Mouse (Mus musculus): ENCODE measurements at regions not wholly inside any gene's neighbourhood (a gene's known extent, or its start where the extent isn't known, plus 50 kb on each side); places are given as distances from the start of the nearest gene placed in this dataset.
A peak's percentile ranks its signal among the peaks of the same experiment; 100 is the strongest.

DNA sequence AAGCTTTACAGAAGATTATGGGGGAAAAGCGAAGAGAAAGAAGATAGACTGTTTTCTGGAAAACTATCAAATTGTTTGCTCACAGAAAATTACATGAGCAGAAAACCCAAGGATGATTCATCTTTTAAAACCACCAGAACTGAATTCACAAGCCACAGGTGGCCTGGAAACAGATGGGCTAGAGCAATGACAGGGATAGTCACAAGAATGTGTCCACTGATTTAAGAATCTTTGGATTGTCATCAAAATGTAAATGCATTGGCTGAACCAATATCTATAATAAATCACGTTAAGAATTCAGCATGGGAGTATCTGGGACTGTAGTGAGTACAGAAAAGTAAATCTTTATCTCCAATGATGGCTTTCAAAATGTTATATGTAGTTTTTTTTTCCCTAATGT lies 602.2 kb downstream of the Ets1 start:
- DNase-seq (ENCODE audit: low read depth, low spot score) = no peak
- Histone ChIP-seq H3K36me3 (ENCODE audit: control insufficient read depth, insufficient read depth, low read length, poor library complexity, severe bottlenecking) (no peaks in the 10 kb centered on the region), H3K27me3 (ENCODE audit: control insufficient read depth, insufficient read depth, low read length, poor library complexity, severe bottlenecking) (no peaks in the 10 kb centered on the region)

DNA sequence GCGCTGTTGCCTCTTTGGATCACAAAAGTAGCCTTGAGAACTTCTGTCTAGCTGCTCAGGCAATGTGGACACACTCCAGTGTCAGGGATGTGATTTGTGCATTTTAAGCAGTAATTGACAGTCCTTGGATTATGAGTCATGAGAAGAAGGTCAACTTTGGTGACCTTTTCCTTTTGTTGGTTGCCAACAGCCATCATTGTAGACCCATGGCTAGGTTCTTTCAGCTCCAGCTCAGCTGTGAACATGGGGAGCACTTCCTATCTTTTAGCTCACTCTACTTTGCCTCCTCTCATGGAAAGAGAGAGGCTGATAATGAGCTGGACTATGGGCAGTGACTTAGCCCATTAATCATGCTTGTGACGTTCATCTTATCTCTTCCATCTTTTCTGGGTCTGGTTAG lies 602.8 kb downstream of the Ets1 start:
- H3K36me3 ChIP-seq (ENCODE audit: control insufficient read depth, insufficient read depth, low read length, poor library complexity, severe bottlenecking) = no peaks in the 10 kb centered on the region
- DNase-seq (ENCODE audit: low read depth, low spot score) = no peak

DNA sequence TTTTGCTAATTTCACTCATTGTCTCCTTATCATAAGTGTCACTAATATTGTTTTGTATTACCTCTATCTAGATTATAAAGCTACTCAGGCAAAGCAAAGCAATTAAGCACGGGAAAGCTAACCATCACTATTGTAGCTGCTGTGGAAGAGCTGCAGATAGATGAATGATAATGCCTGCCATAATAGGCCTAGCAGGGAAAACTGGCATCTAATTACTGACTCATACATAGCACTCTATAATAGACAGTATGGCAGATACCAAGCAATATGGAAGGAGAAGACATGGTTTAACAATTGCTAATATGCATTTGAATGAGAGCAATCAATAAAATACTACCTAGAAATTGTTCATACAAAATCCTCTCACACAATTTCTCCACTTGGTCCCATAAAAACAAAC lies 604.5 kb downstream of the Ets1 start:
- Histone ChIP-seq H3K36me3 (ENCODE audit: control insufficient read depth, insufficient read depth, low read length, poor library complexity, severe bottlenecking) (no peaks in the 10 kb centered on the region), H3K27me3 (ENCODE audit: control insufficient read depth, insufficient read depth, low read length, poor library complexity, severe bottlenecking) (no peaks in the 10 kb centered on the region)
- no peak for DNase-seq (ENCODE audit: low read depth, low spot score)

More for the DNA sequence above, 602.8 kb downstream of the Ets1 start:
- no peaks in the 10 kb centered on the region for H3K27me3 ChIP-seq (ENCODE audit: control insufficient read depth, insufficient read depth, low read length, poor library complexity, severe bottlenecking)

DNA sequence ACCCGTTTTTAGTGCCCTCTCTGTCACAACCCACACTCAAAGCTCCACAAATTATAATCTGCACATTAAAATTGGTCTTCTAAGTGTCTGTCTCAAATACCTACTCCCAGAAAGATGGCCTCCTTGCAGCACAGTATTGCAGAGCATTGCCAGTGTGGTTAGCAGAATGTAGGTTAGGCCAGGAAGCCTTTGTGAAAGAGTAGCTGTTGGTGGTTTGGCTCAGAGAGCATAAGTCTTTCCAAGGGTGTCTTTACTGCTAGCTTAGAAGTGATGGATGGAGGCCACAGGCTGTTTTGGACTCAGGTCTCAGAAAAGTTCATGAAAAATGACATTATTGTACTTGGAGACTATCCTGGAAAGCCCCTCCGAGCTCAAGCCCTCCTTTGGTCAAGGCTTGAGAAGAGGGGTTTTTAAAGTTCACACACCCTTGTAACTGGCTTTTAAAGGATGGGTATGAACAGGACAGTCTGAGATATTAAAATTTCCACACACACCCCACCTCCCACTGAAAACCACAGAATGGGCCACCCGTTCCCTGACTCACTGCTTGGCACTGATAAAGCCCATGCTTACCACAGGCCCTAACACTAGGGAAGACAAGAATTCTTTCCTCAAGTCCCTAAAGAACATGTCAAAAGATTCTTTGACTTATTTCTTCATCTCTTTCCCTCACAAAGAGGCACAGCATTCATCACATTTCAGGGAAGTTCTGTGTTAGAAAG lies 605.1 kb downstream of the Ets1 start:
- H3K27me3 ChIP-seq (ENCODE audit: control insufficient read depth, insufficient read depth, low read length, poor library complexity, severe bottlenecking) = no peaks in the 10 kb centered on the region
- H3K36me3 ChIP-seq (ENCODE audit: control insufficient read depth, insufficient read depth, low read length, poor library complexity, severe bottlenecking) = no peaks in the 10 kb centered on the region
- DNase-seq (ENCODE audit: low read depth, low spot score) = no peak

DNA sequence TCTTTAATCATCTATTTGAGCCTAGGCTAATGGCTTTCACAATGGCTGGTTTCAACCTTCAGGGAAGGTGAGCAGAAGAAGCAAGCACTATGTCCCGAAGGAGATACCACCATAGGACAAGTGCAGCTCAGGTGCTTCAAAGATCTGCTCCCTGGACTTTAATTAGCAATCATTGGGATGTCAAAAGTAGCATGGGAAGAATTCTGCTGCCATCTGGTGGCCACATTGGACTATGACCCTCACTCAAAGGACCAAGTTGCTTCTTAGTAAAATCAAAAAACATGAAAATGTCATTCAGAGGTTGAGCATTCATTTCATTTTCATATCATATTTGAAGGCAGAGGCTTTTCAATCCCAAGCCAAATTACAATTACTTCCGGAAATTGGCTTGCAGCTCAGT lies 610.9 kb downstream of the Ets1 start:
- DNase-seq (ENCODE audit: low read depth, low spot score) = peak; percentile 69
- Histone ChIP-seq H3K36me3 (ENCODE audit: control insufficient read depth, insufficient read depth, low read length, poor library complexity, severe bottlenecking) (no peaks in the 10 kb centered on the region), H3K27me3 (ENCODE audit: control insufficient read depth, insufficient read depth, low read length, poor library complexity, severe bottlenecking) (no peaks in the 10 kb centered on the region)

DNA sequence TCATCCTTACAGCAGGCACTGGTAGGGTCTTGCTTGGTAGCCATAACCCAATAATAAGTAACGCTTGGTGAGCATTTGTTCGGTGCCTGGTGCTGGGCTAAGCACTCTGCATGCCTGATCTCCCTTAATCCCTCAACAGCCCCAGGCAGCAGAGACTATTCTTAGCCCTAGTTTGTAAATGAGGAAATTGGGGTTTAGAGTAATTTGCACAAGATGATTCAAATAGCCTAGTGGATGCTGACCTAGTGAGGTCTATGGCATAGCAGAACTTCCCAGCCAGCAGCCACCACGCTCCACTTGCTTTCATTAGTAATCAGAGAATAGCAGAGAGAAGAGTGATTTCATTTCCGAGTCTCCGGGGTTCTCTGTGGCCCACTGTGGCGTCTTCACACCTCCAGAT lies 622.2 kb downstream of the Ets1 start:
- no peaks in the 10 kb centered on the region for H3K27me3 ChIP-seq (ENCODE audit: control insufficient read depth, insufficient read depth, low read length, poor library complexity, severe bottlenecking)
- DNase-seq (ENCODE audit: low read depth, low spot score) = no peak
- no peaks in the 10 kb centered on the region for H3K36me3 ChIP-seq (ENCODE audit: control insufficient read depth, insufficient read depth, low read length, poor library complexity, severe bottlenecking)

DNA sequence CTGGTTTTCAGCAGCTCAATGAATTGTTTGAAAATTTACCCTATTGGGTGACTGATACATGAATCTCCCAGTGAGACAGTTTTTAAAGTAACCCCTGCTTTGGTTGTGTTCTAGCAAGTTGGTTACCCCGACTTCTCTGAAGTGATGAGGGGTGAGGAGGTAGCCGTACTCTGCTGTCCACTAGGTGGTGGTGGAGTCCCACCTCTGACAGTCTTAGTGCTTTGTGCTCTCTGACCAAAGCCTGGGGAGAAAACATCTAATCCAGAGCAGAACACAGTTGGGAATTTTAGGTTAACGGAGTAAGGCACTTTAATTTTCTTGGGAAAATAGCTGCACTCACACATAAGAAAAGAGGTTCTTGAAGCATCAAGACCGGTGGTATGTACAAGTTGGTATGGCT lies 624.1 kb downstream of the Ets1 start:
- Histone ChIP-seq H3K27me3 (ENCODE audit: control insufficient read depth, insufficient read depth, low read length, poor library complexity, severe bottlenecking) (no peaks in the 10 kb centered on the region), H3K36me3 (ENCODE audit: control insufficient read depth, insufficient read depth, low read length, poor library complexity, severe bottlenecking) (no peaks in the 10 kb centered on the region)
- peak; percentile 71 for DNase-seq (ENCODE audit: low read depth, low spot score)

DNA sequence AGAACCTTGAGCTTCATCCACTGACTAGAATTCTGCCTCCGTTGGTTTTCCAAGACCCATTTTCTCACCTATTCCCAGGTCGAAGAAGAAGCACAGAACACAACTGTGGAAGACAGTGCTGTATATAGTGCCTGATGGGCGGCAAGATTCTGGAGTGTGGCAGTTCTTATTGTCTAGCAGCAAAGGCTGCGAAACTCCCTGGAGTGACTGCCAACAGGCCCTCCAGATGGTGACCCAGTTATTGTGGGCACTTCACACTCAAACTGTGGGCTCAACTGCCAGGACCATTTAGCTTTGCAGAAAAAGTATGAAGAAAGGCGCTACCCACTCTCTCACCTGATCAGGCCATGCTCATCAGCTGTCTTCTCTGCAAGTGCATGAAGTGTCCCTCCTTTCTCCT lies 653.4 kb downstream of the Ets1 start:
- DNase-seq (ENCODE audit: low read depth, low spot score) = no peak
- Histone ChIP-seq H3K27me3 (ENCODE audit: control insufficient read depth, insufficient read depth, low read length, poor library complexity, severe bottlenecking) (no peaks in the 10 kb centered on the region; the same call in 1 of the 2 replicates), H3K36me3 (ENCODE audit: control insufficient read depth, insufficient read depth, low read length, poor library complexity, severe bottlenecking) (no peaks in the 10 kb centered on the region)

DNA sequence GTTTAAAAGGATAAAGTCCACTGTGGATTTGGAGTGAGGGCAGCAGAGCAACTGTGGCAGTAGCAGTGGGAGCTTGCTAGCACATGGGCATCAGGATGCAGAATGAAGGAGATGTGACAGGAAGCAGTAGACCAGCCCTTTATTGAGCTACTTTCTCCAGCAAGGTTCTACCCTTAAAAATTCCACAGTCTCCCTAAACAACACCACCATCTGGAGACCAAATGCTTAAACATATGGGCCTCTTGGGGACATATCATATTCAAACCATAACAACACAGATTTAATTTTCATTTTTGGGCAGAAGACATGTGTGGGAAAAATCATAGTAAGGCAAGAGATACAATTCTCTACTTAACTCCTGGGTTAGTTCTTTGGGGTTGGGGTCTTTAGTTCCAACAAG lies 656.1 kb downstream of the Ets1 start:
- no peaks in the 10 kb centered on the region for H3K36me3 ChIP-seq (ENCODE audit: control insufficient read depth, insufficient read depth, low read length, poor library complexity, severe bottlenecking)
- DNase-seq (ENCODE audit: low read depth, low spot score) = no peak
- no peaks in the 10 kb centered on the region; the same call in 1 of the 2 replicates for H3K27me3 ChIP-seq (ENCODE audit: control insufficient read depth, insufficient read depth, low read length, poor library complexity, severe bottlenecking)

DNA sequence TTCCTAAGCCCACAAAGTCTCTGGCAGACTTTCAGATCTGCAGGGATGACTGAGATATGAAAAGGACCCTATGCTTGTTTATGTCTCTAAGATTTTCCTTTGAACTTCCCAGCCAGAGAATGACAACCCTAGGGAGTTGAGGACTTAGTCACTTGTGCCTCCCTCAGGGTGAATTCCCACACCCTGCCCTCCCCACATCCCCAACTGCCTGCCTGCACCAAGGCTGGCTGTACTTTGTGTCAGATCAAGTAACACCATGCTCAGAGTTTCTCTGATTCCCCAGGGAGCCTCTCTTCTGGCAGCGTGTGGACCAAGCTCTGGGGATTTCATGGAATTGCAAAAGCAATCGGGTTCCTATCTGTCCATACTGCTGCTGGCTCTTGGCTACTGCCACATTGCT lies 659.9 kb downstream of the Ets1 start:
- no peak for DNase-seq (ENCODE audit: low read depth, low spot score)
- no peaks in the 10 kb centered on the region for H3K36me3 ChIP-seq (ENCODE audit: control insufficient read depth, insufficient read depth, low read length, poor library complexity, severe bottlenecking)
- H3K27me3 ChIP-seq (ENCODE audit: control insufficient read depth, insufficient read depth, low read length, poor library complexity, severe bottlenecking) = no peaks in the 10 kb centered on the region

DNA sequence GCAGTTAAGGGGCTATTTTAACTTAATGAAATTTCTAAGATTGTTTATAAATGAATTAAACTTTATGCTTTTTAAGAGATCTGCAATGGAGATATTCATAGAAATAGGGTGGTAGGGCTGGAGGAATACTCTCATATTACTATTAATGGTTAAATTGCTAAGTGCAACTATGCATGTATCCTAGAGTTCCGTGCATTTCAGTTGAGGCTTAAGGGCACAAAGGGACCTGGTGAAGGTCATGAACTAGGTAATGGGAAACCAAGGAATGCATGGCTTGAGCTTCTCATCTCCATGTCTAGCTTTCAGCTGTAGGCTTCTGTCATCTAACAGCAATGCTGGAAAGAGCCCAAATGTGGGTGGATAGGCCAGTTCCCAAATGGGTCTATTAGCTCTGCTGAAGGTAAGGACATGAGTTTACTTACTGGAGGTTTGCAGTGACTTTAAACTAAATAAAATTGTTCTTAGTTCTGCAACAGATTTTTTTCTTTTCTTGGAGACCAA lies 683.6 kb downstream of the Ets1 start:
- DNase-seq (ENCODE audit: low read depth, low spot score) = no peak
- no peaks in the 10 kb centered on the region for H3K27me3 ChIP-seq (ENCODE audit: control insufficient read depth, insufficient read depth, low read length, poor library complexity, severe bottlenecking)
- H3K36me3 ChIP-seq (ENCODE audit: control insufficient read depth, insufficient read depth, low read length, poor library complexity, severe bottlenecking) = no peaks in the 10 kb centered on the region

DNA sequence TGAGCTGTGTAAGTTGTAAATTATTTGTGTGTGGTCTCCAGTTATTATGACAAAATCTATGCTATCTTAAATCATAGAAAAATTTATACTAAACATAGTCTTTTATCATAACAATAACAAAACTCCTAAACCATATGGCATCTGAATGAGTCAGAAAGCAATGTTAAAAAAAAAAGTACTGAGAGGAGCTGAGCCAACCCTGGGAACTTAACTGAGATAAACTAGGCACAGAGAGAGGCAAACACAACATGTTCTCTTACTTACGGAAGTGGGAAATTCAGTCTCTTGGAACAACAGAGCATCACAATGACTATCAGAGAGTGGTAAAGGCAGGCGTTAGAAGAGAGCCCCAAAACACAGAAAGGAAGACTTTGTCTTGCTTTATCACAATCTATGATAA lies 691.7 kb downstream of the Ets1 start:
- no peaks in the 10 kb centered on the region for H3K27me3 ChIP-seq (ENCODE audit: control insufficient read depth, insufficient read depth, low read length, poor library complexity, severe bottlenecking)
- no peak for DNase-seq (ENCODE audit: low read depth, low spot score)
- no peaks in the 10 kb centered on the region for H3K36me3 ChIP-seq (ENCODE audit: control insufficient read depth, insufficient read depth, low read length, poor library complexity, severe bottlenecking)

DNA sequence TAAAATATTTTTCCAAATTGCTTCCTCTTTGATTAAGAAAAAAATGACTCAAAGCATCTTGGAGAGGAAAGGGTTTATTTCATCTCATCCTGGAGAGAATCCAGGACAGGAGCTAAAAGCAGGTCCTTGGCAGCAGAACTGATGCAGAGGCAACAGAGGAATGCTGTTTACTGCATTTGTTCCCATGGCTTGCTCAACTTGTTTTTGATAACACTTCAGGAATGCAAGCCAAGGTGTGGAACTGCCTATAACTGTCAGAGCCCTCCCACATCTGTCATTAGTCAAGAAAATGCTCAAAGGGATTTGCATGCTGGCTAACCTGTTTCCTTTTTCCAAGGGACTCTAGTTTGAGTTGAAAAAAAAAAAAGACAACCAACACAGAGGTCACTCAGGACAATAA lies 714.2 kb downstream of the Ets1 start:
- no peaks in the 10 kb centered on the region for H3K36me3 ChIP-seq (ENCODE audit: control insufficient read depth, insufficient read depth, low read length, poor library complexity, severe bottlenecking)
- H3K27me3 ChIP-seq (ENCODE audit: control insufficient read depth, insufficient read depth, low read length, poor library complexity, severe bottlenecking) = no peaks in the 10 kb centered on the region
- DNase-seq (ENCODE audit: low read depth, low spot score) = no peak

DNA sequence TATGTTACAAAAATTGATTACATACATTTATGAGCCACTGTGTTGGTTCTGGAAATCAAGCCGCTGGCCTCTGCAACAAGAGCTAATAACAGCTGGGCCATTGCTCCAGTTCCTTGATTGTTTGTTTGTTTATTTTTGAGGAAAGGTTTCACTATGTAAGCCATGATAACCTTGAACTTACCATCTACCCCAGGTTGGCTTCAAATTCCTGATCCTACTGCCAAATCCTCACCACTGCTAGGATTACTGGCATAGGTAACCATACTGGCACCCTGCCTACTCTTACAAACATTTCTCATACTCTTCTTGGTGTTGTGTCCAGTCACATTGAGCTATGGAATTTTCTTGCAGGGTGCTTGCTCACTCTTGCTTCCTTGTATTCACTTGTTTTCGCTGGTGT lies 720.6 kb downstream of the Ets1 start:
- H3K36me3 ChIP-seq (ENCODE audit: control insufficient read depth, insufficient read depth, low read length, poor library complexity, severe bottlenecking) = no peaks in the 10 kb centered on the region
- DNase-seq (ENCODE audit: low read depth, low spot score) = no peak
- no peaks in the 10 kb centered on the region for H3K27me3 ChIP-seq (ENCODE audit: control insufficient read depth, insufficient read depth, low read length, poor library complexity, severe bottlenecking)

DNA sequence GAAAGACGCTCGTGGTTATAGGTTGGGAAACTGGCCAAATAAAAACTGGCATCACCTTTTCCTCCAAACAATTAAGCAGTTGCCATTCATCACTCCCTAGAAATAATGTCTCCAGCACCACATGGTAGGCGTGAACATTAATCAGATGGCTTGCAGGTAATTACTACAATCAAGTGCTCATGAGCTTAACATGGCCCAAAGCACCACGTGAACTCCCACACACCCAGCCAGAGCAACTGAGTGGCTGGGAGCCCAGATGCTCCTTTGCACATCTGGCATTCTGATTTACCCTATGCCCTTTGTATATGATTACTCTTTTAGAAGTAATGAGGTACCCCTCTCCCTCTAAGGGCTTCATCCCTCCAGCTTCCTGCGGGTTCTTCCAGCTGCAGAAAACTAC lies 724.9 kb downstream of the Ets1 start:
- H3K36me3 ChIP-seq (ENCODE audit: control insufficient read depth, insufficient read depth, low read length, poor library complexity, severe bottlenecking) = no peaks in the 10 kb centered on the region
- H3K27me3 ChIP-seq (ENCODE audit: control insufficient read depth, insufficient read depth, low read length, poor library complexity, severe bottlenecking) = no peaks in the 10 kb centered on the region
- DNase-seq (ENCODE audit: low read depth, low spot score) = no peak

DNA sequence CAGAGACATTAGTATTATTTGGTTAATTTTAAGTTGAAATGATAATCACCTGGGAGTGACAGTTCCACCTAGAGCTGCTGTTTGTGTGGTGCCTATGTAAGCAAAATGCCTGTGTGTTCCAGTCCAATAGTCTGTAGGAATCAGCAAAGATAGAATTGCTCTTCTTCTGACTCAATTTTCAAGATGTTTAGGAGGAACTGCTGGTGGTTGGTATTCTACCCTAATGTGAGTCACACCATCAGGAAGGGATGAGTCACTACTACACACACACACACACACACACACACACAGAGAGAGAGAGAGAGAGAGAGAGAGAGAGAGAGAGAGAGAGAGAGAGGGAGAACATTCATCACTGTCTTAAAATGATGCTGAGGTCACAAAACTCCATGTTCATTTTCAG lies 753.1 kb downstream of the Ets1 start:
- no peaks in the 10 kb centered on the region for H3K36me3 ChIP-seq (ENCODE audit: control insufficient read depth, insufficient read depth, low read length, poor library complexity, severe bottlenecking)
- DNase-seq (ENCODE audit: low read depth, low spot score) = no peak
- no peaks in the 10 kb centered on the region for H3K27me3 ChIP-seq (ENCODE audit: control insufficient read depth, insufficient read depth, low read length, poor library complexity, severe bottlenecking)
